Mouse (Mus musculus) midbrain, postnatal 0 days (tissue): ENCODE measurements around the gene Sgca. TPM values are rescaled to one million over a fixed set of nuclear protein-coding genes. Genes with fewer than 3 reads are reported as not detected.
A peak's percentile ranks its signal among the peaks of the same experiment; 100 is the strongest.

Experiments
- ATAC-seq: fragments of 200-750 bp; cut with Nextera tagmentation; 2 replicates; pipeline ENCODE4 v1.8.0; 2017; ENCODE audit warnings: moderate number of reproducible peaks, mild to moderate bottlenecking, moderate TSS enrichment, moderate library complexity; ENCODE audit not compliant: low FRiP score
- DNase-seq: peaks from one replicate; pipeline ENCODE4 v3.0.0-alpha.2; 2015; ENCODE audit warnings: low spot score
- H3K27ac ChIP-seq: fragments of 300-500 bp; sonication (generic); 2 replicates; pipeline ENCODE4 v1.5.1; 2014; ENCODE audit warnings: low read depth, mild to moderate bottlenecking, low read length, mixed read lengths
- H3K27me3 ChIP-seq: fragments of 300-500 bp; sonication (generic); 2 replicates; pipeline ENCODE4 v1.6.1; 2014; ENCODE audit warnings: low read length, control low read depth, mixed read lengths; ENCODE audit not compliant: insufficient read depth
- H3K36me3 ChIP-seq: fragments of 300-500 bp; sonication (generic); 2 replicates; pipeline ENCODE4 v1.6.1; 2014; ENCODE audit warnings: low read length, control low read depth, mixed read lengths; ENCODE audit not compliant: insufficient read depth
- H3K4me1 ChIP-seq: fragments of 300-500 bp; sonication (generic); 2 replicates; pipeline ENCODE4 v1.6.1; 2014; ENCODE audit warnings: mild to moderate bottlenecking, control low read depth, antibody characterized with exemption, low read length, mixed read lengths; ENCODE audit not compliant: insufficient read depth
- H3K4me2 ChIP-seq: fragments of 300-500 bp; sonication (generic); 2 replicates; pipeline ENCODE4 v1.6.1; 2014; ENCODE audit warnings: low read depth, mild to moderate bottlenecking, low read length, mixed read lengths; ENCODE audit not compliant: poor library complexity, severe bottlenecking
- H3K4me3 ChIP-seq: fragments of 300-500 bp; sonication (generic); 2 replicates; pipeline ENCODE4 v1.5.1; 2014; ENCODE audit warnings: low read depth, mild to moderate bottlenecking, low read length, moderate library complexity
- H3K9ac ChIP-seq: fragments of 300-500 bp; sonication (generic); replicated peaks from 2 replicates; pipeline ENCODE4 v1.6.1; 2014; ENCODE audit warnings: mild to moderate bottlenecking, low read length, moderate library complexity, mixed read lengths; ENCODE audit not compliant: poor library complexity, severe bottlenecking
- H3K9me3 ChIP-seq: fragments of 300-500 bp; sonication (generic); 2 replicates; pipeline ENCODE4 v1.6.1; 2016; ENCODE audit warnings: low read length, control low read depth
- CTCF ChIP-seq: IDR thresholded peaks from 2 replicates; pipeline ENCODE4 v1.5.1; 2016; ENCODE audit warnings: antibody characterized with exemption, mild to moderate bottlenecking
- WGBS: fragments of 180-500 bp; shearing (Covaris S2); extraction: QIAGEN DNeasy Blood & Tissue Kit; methylation state at CpG from one replicate; pipeline ENCODE4 v1.1.7; 2014; 5-methylcytosine and 5-hydroxymethylcytosine counted together
- polyA plus RNA-seq: library from polyadenylated mRNA; unstranded; fragments of >200 nt; fragmentation: Nextera tagmentation; extraction: Ambion mirVana; gene quantifications from 2 replicates; pipeline ENCODE4 v1.2.1, GENCODE M21; 2015
- total RNA-seq: library from RNA; depleted of rRNA; stranded (reverse); fragments of >200 nt; gene quantifications from 2 replicates; pipeline ENCODE4 v1.2.3, GENCODE M21; 2014

Sgca gene
- total and polyA plus RNA-seq, 2 experiments from 2014 or later, result 0.39 TPM; not detected in 1

DNA sequence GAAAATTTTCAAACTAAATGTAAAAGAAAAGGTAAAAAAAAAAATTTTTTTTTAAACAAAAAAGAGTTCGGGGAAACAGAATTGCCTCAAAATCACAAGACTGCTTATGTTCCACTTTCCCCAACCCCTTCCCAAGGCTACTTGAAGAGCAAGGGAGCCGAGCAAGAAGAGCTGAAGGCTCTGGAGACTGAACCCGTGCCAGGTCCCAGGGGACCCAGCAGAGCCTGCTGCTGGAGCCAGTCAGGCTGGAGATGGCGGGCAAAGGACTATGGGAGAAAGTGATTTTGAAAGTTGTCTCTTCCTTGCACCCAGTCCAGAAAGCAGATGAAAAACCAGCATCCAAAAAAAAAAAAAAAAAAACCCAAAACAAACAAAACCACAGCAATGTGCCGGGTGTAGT is 9.7 kb upstream of the Sgca start:
- no peak overlapping the region for H3K9ac ChIP-seq
- no peak overlapping the region for H3K4me3 ChIP-seq
- no peak for DNase-seq
- H3K4me1 ChIP-seq, result peaks cover 17% of the 10 kb centered on the region
- no peak for TF ChIP-seq CTCF
- H3K4me2 ChIP-seq, result no peak overlapping the region
- no peak overlapping the region for H3K27ac ChIP-seq
- no peaks in the 10 kb centered on the region for H3K27me3 ChIP-seq
- no peaks in the 10 kb centered on the region for H3K9me3 ChIP-seq
- WGBS, result 74% methylated on average over 5 of the region's 5 CpGs
- no peaks in the 10 kb centered on the region for H3K36me3 ChIP-seq
- ATAC-seq, result no peak

DNA sequence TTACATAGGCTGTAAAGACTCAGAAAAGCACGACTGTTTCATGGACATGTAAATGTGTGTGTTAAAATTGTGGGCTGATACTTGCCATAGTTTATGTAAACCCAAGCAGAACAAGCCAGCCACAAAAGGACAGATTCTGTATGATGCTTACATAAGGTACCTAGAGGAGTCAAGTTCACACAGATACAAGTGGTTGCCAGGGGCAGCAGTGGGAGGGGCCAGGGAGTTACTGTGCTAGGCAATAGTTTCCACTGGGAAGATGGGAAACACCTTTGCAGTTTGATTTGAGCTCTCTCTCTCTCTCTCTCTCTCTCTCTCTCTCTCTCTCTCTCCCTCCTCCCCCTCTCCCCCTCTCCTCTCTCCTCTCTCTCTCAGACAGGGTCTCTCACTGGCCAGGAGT is 9.0 kb upstream of the Sgca start:
- Histone ChIP-seq H3K9ac (no peak overlapping the region), H3K4me2 (no peak overlapping the region), H3K4me1 (peaks cover 13% of the 10 kb centered on the region), H3K36me3 (no peaks in the 10 kb centered on the region), H3K4me3 (no peak overlapping the region), H3K9me3 (no peaks in the 10 kb centered on the region), H3K27ac (no peak overlapping the region), H3K27me3 (no peaks in the 10 kb centered on the region)
- 37% methylated on average over 1 of the region's 1 CpGs for WGBS
- ATAC-seq (no peak), DNase-seq (no peak)
- no peak for TF ChIP-seq CTCF

DNA sequence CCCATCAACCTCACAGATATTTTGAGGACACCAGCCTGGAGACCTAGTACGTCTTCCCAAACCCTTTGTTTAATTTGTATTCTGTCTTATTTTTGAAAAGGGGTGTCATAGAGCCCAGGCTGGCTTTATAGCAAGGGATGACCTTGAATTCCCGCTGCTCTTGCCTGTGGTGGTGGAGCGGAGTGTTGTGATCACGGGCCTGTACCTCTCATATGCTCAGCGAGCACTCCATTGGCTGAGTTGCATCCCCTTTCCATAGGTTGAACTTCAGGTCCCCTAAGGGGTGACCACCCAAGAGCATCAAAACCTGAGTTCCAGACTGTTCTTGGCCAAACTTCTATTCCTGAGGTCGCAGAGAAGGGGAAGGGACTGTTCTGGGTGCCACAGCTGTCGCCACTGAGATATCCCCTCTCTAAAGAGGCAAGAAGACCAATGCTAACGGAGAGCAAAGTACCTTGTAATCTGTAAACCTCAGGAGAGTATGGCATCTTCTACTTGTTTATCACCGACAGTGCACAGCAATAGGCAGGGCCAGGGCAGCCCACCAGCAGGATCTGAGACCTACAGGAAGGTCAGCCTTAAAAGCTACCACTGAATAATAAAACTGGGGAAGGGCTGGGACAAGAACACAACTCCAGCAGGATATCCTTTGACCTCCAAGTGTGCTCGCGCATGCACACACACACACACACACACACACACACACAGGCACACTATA is 3.5 kb upstream of the Sgca start:
- Histone ChIP-seq H3K27me3 (no peaks in the 10 kb centered on the region), H3K9ac (0 out of 2 replicates have a peak overlapping the region, but pooled peaks have one; percentile 4), H3K36me3 (no peaks in the 10 kb centered on the region), H3K4me1 (0 out of 2 replicates have a peak, but pooled peaks cover 5% of the 10 kb centered on the region), H3K4me3 (peak overlapping the region; percentile 19; the same call in 1 of the 2 replicates), H3K4me2 (peak overlapping the region; percentile 35), H3K9me3 (no peaks in the 10 kb centered on the region), H3K27ac (peak overlapping the region; percentile 52)
- DNase-seq (no peak), ATAC-seq (no peak)
- no peak for TF ChIP-seq CTCF
- 71% methylated on average over 11 of the region's 11 CpGs for WGBS

DNA sequence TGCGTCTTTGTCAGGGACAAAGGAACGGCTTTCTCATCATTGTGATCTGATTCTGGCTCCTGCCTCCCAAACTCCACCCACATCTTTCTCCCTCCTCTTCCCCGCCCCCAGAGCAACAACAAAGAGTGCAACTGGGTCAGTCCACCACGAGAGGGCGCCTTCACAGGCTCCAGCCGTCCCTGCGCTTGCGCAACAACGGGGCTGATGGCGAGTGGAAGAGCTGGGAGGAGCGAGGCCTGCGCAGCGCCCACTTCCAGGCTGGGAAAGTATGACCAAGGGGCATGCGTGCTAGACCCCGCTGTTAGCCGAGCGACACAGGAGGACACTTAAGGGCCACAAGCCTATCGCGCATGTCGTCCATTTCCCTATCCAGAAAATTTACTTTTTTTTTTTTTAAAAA is 2.8 kb upstream of the Sgca start:
- peak; percentile 97 for DNase-seq
- no peaks in the 10 kb centered on the region for H3K9me3 ChIP-seq
- H3K27ac ChIP-seq, result peak overlapping the region; percentile 77
- peak; percentile 95 for ATAC-seq
- 0 out of 2 replicates have a peak, but pooled peaks cover 5% of the 10 kb centered on the region for H3K4me1 ChIP-seq
- no peaks in the 10 kb centered on the region for H3K27me3 ChIP-seq
- no peaks in the 10 kb centered on the region for H3K36me3 ChIP-seq
- peak overlapping the region; percentile 35 for H3K4me2 ChIP-seq
- peak; percentile 100 for TF ChIP-seq CTCF
- H3K4me3 ChIP-seq, result peak overlapping the region; percentile 19; the same call in 1 of the 2 replicates
- H3K9ac ChIP-seq, result peak overlapping the region; percentile 15; the same call in 1 of the 2 replicates
- under 1% methylated on average over 20 of the region's 20 CpGs for WGBS

DNA sequence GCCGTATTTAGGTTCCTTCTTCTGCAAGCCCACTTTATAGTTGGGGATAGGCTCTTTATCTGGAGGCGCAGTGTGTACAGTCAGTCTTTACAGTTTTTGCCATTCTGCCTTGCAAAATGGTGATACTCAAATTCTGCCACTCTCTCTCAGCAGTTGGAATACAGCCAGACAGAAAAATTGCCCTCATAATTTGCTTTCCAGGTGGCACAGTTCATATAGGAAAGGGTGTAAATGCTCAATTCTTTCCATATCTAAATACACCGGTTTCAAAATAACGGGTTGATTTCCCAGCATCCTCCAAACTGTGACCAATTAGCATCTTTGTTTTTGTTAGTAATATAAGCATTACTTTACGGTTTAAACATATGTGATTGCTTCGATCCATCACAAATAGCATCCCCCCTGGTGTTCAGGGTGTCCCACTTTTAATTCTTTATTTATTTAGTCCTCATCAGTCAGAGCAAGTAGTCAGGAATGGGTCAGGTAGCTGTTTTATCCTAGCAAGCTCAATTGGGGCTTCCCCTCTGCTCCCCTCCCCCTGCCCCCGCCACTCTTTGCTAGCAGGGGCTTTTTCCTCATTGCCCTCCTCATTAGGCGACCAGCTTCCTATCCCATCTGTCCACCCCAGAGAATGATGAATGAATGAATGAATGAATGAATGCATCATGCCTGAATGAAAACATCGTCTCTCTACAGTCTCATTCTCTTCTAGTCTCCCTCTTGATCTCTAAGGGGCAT is 2.2 kb upstream of the Sgca start:
- no peaks in the 10 kb centered on the region for H3K36me3 ChIP-seq
- DNase-seq (no peak), ATAC-seq (peak; percentile 44)
- H3K9ac ChIP-seq, result peak overlapping the region; percentile 15; the same call in 1 of the 2 replicates
- H3K4me3 ChIP-seq, result peak overlapping the region; percentile 19; the same call in 1 of the 2 replicates
- 0 out of 2 replicates have a peak, but pooled peaks cover 5% of the 10 kb centered on the region for H3K4me1 ChIP-seq
- no peaks in the 10 kb centered on the region for H3K27me3 ChIP-seq
- no peak for TF ChIP-seq CTCF
- H3K9me3 ChIP-seq, result no peaks in the 10 kb centered on the region
- H3K27ac ChIP-seq, result peak overlapping the region; percentile 77
- H3K4me2 ChIP-seq, result peak overlapping the region; percentile 35
- 32% methylated on average over 9 of the region's 9 CpGs for WGBS

DNA sequence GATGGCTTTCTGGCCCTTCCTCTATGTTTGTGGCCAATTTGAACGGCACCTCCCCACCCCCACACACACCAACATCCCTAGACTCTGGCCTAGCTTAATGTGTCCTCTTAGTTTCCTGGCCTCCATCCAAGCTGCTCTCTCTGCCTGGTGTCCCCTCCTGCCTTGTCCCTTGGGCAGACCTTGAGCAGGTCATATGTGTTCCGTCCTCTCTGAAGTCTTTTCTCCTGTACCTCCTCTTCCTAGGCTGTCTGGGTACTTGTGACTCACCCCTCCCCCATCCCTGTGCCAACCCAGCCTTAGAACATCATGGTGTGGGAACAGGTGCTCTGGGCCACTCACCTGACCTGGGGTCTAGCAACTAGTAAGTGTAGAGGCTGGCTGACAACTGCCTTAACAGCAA is 1.2 kb downstream of the Sgca start:
- Histone ChIP-seq H3K9me3 (no peaks in the 10 kb centered on the region), H3K9ac (no peak overlapping the region), H3K27me3 (no peaks in the 10 kb centered on the region), H3K4me3 (no peak overlapping the region), H3K4me1 (0 out of 2 replicates have a peak, but pooled peaks cover 5% of the 10 kb centered on the region), H3K4me2 (no peak overlapping the region), H3K27ac (no peak overlapping the region), H3K36me3 (no peaks in the 10 kb centered on the region)
- DNase-seq, result no peak
- no peak for ATAC-seq
- 74% methylated on average over 2 of the region's 2 CpGs for WGBS
- no peak for TF ChIP-seq CTCF
